Mouse (Mus musculus) spleen, postnatal 10 days (tissue): ENCODE data around the gene Gbx1.

ENCODE experiments used
- DNase-seq, 2 experiments: peaks; one replicate each; pipeline ENCODE4 v3.0.0; 2021 to 2022; ENCODE audit warnings: low spot score in 2 of 2

Gene Gbx1

DNA sequence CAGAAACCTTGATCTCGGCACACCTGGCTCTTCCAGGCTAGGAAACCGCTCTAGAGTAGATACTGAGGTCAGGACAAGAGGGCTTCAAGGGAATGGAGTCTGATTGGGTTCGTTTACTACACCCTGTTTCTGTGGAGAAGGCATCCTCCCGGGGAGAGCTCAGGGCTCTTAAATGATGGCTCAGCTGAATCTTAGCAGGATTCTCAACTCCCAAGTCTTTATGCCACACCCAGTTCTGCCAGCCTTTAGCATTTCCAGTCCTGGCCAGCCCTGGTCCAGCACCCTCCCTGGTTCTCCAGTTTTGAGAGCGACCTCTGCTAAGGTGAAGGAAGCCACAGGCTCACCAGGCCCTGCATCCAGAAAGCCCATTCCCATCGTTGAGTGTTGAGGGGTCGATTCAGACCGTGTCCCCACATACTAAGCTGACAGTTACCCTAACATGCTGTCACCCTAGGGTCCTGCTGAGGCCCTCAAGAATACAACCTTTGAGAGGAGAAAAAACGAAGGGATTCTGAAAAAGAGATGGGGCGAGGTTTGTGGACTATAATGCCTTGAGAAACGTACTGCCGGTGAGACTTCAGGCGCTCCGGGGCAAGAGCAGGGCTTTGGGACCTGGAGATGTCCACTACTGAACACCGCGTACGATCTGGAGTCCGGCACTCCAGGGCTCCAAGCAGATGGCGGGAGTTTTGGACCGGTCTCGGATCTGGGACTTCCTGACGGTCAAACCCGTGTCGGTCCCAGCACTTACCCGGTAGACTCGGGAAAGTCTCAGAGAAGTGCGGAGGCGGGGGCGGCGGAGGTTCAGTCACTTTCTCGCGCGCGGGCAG, 1.4 kb downstream of the Gbx1 start:
- no peak for DNase-seq

DNA sequence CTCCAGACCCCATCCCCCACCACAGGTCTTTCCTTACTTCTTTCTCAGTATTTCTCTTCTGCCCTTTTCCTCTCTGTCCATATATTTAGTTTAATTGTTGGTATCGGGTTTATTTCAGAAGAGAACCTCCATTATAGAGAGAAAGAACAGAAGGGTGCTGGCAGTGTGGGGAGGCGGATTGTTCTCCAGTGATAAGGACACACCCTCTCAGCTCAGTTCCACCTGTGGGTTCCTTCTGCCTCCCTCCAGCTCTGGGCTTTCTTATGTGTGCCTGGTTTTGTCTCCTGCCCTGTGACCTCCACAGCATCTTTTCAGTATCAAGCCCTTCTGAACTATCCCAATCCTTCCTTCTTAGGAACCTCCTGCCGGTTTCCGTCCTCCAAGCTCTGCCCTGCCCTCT, 2.5 kb downstream of the Gbx1 start:
- DNase-seq = no peak

DNA sequence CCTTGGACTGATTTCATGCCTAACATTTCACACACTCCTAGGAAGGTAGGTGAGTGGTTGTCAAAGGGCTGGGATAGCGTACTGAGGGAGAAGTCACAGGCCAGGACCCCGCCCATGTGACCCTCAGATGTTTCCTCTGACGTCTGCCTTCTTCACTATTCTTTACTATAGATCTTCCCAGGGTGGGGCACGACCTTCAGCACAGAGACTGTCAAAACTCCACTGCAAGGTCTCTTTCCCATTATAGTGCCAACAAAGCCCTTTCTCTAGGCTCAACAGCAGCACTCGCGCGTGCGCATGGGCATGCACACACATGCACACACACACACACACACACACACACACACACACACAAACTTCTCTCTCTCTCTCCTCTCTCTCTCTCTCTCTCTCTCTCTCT, 3.2 kb downstream of the Gbx1 start:
- no peak for DNase-seq

DNA sequence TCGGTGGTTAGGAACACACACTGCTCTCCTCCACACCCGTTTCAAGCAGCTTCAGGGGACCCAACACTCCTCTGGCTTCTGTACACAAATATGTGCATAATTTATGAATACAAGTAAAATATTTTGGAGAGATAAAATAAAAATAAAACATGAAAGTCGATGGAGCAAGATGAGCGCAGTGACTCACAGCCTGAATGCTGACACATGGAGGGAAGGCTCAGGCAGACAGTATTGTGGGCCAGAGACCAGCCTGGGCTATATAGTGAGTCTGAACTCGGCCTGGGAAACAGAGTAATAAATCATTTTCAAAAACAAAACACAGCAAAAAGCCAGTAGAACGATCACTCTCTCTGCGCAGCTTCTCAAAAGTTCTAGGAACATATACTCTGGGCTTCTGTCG, 5.6 kb downstream of the Gbx1 start:
- no peak for DNase-seq

DNA sequence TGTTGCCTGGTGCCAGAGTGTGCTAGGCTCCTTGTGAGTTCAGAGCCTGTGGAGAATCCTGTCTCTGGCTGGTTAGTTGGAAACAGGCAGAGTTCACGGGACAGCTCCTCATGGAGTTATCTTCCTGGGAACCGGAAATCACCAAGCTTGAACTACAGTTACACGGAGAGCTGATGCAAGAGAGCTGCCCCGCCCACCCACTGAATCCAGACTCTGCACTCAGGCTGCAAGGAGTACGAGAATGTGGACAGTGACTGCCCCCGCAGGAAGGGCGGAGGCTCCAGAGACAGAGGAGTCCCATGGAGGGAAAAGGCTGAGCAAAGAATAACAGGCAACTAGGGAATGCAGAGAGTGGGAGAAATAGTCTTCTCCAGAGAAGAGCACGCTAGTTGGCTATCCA, 14.7 kb downstream of the Gbx1 start:
- DNase-seq = peak in 1 of 2 experiments; percentile 23

DNA sequence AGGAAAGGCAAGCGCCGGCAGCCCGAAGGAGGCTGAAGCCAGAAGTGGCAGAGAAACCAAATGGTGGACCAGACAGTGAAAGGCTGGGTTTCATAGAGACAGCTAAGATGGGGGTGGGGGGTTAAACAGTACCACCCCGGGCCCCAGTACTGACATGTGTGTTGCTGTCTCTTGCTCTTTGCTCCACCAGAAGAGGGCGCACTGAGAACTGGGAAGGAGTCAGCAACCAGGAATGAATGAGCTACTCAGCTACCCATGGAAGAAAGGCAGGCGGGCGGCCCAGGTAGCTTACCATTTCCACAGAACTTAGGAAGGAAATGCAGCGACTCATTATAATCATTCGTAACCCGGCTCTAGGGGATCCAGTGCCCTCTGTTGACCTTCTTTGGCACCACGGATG, 16.4 kb downstream of the Gbx1 start:
- DNase-seq = peak in 1 of 2 experiments; percentile 52

DNA sequence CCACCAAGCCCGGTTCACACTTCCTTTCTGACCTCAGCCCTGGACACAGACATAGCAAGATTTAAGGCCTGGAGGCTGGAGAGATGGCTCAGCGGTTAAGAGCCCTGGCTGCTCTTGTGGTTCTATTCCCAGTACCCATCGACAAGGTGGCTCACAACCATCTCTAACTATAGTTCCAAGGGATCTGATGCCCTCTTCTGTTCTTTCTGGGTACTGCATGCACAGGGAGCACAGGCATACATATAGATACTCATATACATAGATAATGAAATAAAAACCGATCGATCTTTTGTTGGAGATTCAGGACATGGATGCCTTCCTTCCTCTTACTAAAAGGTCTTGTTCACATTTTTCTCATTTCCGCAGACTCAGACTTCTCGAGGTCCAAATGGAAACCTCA, 18.6 kb downstream of the Gbx1 start:
- no peak for DNase-seq

DNA sequence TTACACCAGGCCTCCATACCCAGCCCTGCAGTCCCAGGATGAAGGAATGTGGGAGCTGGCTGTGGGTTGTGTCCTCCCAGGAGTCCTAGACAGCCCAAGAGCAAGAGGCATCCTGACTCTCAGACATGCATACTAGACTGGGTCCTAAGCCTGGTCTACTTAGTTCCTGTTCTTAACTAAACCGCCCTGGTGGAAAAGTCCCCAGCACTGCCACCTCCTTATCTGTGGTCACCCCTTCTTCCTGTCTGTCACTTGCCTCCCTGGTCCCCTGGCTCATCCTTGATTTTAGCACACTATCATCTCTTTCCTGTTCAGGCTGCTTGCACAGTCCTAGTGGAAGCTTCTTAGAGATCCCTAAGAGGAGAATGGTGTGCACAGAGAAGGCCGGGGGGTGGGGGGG, 21.5 kb downstream of the Gbx1 start:
- DNase-seq = no peak

DNA sequence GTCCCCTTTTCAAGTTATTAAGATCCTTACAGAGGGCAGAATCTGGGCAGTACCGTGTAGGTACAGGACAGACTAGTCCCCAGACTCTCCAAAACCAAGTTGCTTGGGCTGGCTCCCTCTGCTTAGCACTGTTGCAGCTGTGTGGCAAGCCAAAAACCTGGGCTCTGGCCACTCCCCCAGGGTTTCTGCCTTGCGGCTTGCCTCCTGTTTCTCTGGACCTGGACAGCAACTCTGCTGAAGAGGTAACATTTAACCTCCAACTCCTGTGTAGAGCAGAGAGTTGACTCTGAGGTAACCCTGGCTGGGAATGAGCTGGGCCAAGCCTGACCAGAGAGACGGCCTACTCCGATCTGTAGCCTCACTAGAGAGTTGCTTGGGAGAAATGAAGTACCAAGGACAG, 24.2 kb downstream of the Gbx1 start:
- DNase-seq = no peak

DNA sequence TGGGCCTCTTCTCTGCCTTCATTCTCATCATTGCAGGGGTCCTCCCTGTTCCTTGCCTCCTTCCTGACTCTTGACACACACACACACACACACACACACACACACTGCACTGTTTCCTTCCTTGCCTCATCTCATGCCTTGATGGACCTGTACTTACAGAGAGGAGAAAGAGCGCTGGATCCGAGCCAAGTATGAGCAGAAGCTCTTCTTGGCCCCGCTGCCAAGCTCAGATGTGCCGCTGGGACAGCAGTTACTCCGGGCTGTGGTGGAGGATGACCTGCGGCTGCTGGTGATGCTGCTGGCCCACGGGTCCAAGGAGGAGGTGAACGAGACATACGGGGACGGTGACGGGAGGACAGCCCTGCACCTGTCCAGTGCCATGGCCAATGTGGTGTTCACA, 26.2 kb downstream of the Gbx1 start:
- DNase-seq = no peak

DNA sequence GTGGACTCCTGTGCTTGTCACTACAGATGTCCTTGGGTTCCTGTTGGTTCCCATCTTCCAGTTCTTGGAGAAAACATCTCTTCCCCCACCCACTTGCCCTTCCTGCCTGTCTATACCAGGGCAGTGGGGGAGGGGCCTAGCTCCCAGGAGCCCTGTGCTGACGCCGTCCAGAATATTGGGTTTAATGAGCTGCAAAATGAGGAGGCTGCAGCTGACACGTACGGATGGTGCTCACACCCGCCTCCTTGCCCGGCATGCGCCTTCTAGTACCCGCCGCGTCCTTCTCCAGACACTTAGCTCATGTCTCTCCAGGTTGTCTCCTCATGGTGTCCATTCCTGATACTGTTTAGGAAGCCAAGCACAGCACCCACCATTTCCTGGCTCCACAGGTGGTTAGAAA, 27.9 kb downstream of the Gbx1 start:
- no peak for DNase-seq

DNA sequence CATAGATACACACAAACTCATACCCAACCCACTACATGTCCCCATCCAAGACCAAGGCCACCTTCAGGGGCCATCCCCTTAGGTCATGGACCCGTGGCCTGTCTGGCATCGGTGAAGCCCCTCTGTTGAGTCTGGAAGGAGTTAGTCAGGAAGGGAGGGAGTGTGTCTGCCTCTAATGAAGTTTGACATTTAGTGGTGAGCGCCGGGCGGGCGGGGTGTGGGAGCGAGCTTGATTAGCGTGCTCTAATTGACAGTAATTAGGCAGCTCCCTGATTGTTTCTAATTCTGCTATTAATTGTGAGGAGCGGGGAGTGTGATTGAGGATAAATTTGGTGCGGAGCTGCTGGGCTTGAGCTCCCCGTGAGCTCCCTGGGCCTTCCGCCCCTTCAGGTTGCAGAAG, 29.5 kb downstream of the Gbx1 start:
- DNase-seq = no peak

DNA sequence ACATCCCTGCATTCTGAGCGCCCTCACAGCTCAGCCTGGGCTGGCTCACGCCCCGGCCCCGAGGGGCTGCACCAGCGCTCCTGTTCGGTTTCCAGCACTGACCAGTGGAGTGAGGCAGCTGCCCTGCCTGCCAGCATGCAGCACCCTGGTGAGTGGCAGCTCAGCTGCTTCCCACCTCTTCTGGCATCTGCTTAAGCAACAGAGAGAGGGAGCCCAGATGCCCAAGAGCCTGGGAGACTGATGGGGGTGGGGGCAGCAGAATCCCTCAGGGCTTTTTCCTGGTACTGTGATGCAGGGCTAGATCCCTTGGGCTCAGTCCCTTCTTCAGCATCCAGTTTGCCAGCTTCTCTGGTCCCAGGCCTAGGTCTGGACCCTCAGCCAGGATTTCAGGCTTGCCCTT, 30.2 kb downstream of the Gbx1 start:
- no peak for DNase-seq

DNA sequence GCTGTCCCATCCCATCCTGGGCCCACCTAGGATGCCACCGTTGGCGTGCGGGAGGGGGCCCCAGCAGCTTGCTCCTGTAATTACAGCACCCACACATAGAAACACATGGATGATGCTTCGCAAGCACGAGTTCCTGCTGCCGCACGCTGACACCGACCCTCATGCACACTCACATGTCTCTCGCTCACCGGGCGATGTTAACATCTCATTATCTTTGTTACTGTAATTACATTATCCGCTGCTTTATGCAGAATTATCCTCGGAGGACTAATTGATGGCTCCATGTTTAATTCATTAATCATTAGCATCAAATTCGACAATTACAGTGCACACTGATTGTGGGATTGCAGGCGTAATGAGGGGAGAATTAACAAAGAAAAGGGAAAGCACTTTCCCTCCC, 32.0 kb downstream of the Gbx1 start:
- DNase-seq = no peak

DNA sequence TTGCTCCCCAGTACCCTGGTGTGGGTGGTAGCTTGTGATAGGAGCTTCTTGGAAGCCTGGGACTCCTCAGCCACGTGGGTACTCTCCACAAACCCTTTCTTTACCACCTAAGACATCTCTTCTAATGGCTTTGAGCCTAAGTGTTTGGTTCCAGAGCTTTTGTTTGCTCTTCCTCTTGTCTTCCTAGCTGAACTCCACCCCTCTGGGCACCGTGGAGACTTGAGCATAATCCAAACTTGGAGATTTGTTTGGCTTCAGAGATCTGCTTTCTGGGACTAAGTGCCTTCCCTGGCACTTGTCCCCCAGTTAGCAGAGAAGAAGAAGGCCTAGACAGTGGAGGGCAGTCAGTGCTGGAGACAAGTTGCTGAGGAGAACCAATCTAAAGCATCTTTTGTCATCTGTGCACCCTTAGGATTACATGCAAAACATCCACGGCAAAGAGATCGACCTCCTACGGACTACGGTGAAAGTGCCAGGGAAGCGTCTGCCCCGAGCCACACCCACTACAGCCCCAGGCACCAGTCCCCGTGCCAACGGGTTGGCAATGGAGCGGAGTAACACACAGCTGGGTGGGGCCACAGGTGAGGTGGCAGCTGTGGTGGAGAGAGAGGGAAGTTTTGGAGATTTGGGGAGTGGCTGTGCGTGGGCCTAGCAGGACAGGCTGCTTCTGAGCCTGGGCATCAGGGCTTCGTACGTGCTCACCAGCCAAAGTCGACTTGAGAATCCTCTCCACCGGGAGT, 34.3 kb downstream of the Gbx1 start:
- no peak for DNase-seq

DNA sequence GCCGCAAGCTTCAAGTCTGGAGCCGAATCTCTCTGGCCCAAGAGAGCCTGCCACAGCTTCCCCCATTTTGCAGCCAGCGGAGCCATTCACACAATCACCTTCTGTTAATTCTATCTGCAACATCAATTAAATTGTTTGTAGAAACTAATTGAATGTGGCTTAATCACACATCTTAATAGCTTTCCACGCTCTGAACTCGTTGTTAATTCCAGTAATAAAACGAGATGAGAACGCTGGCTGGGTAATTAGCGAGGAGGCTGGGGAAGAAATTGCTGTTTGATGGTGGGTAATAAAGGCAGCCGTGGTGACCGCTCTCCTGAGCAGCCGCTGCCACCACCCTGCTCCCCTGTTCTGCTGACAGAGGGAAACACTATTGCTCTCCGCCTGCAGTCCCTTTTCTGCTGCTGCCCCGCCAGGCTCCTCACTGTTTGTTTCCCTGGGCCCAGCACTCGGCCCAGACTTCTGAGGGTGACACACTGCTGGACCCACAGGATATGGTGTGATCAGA, 36.5 kb downstream of the Gbx1 start:
- no peak for DNase-seq

DNA sequence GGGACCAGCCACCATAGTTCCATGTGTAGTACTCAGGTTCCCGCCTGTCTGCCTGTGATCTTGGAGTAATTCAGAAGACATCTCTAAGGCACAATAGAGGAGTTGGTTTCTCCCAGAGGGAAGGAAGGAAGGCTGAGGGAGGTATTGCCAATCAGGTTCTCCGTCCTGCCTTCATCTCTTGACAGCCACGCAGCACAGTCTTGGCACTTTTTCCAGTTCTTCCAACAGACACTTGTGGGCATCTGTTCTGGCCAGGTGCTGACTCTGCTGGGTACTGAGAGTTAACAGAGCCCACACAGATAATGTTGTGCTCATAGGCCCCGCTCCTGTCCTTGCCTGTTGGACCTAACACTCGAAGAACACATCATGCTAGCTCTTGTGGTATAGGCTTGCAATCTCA, 40.3 kb downstream of the Gbx1 start:
- DNase-seq = no peak

DNA sequence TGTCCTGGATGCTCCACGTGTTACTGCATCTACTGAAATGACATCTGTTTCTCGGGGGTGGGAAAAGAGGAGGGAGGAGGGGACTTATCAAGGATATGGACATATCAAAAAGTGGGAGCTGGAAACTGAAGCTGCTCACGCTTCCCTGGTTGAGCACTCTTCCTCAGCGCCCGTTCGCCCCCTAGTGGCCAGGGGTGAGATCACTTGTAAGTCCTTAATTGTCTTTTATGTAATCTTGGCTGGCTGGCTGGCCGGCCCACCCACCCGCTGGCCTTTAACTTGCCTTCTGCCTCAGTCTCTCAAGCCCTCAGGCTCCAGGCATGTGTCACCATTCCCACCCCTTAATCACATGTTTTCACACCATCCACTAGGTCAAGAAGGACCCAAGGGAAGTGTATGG, 40.9 kb downstream of the Gbx1 start:
- peak; percentile 80 to 88 for DNase-seq

DNA sequence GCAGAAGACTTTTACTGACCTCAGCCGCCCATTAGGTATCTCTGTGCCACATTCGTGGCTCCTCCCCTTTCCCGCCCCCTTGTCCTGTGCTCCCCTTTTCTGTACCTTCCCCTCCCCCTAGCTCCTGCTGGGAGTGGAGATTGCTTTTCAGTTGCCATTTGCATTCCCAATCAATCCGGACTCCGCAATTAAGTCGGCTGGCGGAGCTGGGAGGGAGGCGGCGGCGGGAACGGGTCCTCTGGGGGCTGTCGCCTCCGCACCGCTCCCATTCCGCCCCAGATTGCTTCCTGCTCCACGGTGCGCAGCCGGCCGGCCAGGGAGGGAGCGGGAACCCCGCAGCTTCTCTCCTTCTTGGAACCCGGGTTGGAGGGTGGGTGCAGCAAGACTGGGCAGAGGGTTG, 42.0 kb downstream of the Gbx1 start:
- no peak for DNase-seq

DNA sequence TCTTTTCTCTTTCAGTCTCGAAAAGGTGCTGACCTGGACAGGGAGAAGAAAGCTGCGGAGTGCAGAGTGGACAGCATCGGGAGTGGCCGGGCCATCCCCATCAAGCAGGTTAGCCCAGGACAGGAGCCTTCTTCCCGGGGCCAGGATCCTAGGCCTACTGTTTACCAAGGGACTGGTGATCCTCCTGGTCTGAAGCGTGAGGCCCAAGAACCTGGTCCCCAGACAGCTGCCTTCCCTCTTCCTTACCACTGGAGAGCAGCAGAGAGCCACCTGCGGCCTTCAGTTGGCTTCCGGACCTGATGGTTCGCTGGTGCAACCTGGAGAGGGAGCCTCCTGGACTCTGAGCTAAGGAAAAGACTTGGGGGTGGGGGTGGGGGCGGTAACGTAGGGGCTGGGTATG, 43.7 kb downstream of the Gbx1 start:
- DNase-seq = peak in 1 of 2 experiments; percentile 50

DNA sequence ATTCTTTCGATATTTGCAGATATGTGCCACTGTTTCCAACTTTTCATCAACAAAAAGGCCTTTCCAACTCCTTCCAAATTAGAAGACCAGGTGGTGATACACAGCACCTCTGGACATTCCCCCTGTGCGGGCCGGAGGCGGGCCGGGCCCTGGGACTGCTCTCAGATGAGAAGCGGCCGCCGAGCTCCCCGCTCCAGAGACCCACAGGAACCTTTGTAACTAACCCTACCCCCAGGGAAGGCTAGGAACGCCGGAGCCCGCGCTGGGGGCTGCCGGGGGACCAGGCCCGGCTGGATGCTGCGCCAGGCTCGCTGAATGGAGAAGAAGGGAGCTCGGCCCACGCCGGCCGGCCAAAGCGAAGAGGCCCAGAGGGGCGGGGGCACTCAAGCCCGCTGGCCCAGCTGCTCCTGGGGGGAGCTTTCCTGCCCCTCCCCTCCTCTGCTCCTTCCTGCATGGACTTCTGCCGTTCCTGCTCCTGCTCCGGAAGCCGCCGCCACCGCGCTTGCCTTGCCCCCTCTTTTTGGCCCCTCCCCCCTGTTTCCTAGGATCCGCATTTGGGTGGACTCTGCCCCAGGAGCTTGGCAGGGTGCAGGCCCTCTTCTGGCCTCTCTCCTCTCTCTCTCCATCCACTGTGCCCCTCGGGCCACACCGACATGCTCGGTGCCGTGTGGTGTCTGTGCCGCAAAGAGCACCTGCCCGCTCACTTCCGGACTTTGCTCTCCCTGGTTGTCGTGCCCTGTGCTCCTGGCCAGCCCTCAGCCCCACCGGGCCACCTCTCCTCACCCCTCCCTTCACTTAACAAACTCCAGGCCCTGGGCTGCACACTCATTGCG, 44.5 kb downstream of the Gbx1 start:
- DNase-seq = no peak

DNA sequence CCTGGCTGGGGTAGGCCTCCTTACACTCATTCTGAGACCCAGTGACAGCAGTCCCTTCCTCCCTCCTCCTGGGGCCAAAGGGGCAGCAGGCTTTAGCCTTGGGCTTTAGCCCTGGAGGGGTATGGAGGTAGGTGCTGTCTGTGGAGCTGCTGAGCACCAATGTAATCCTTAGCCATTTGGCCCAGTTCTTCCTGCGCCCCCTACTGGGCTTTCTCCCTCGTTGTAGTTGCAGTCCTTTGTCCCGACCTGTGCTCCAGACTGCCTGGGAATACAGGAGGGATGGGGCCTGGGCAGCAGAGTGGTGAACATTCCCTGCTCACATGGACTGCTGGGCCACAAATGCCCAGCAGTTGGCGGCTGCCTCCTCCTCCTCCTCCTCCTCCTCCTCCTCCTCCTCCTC, 45.4 kb downstream of the Gbx1 start:
- peak; percentile 33 to 69 for DNase-seq
